ENCODE assay signal across 9 mouse cellular contexts in the genomic region with DNA sequence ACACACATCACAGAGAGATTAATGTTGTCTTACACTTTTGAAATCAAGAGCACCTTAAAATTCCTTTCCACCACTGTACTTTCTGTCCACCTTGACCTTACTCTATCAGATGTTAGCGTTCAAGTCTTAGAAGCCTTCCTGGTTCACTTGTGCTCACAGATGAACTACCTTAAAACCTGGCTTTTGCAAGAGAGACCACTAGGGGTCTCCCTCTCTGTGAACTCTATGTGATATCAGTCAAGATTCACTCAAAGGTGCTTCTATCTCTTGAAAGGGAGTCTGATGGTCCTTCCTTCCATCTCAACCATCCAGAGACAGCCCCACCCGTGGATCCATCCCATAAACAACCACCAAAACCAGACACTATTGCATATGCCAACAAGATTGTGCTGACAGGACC.
DNase-seq lines count a peak whose midpoint lies in the region; ATAC-seq and TF ChIP-seq lines count a peak whose summit lies in the region.
"Had no signal": no experiment of that assay in that cellular context is flagged by ENCODE, and none has a peak within 500 bp of the region (broad histone marks: within the 10 kb centered on the region; RNA-seq: fewer than 3 reads in every experiment).

No protein-coding gene starts in this region.

- peak; percentile 53 to 76; a peak in 3 of 4 replicates for TF ChIP-seq CTCF in CH12.LX (conservative IDR thresholded peaks at IDR 0.05 in 1 of 2, IDR thresholded peaks at IDR 0.05 in 1 of 2; ENCODE audit: low read depth in 2 of 2, low read length in 2 of 2)

- H3K79me2 ChIP-seq in CH12.LX (replicated peaks; ENCODE audit: control insufficient read depth, extremely low read depth, insufficient read depth, poor library complexity, severe bottlenecking), result no peaks in the 10 kb centered on the region

- peak; percentile 8 for DNase-seq in cerebellum, adult 9-10 months
- peak; percentile 21 for DNase-seq in kidney, postnatal 14 days
- no peak for DNase-seq in kidney, adult 11 months
- DNase-seq in CH12.LX (ENCODE audit: extremely low read depth), result peak; percentile 70
- DNase-seq in embryo, embryonic 10.5 days (ENCODE audit: low spot score), result peak; percentile 64
- DNase-seq in right cerebral cortex, postnatal 4 days, result no peak
- DNase-seq in left cerebral cortex, postnatal 25 days (ENCODE audit: low spot score in 2 of 2), result no peak

- intact Hi-C loops in left cerebral cortex, postnatal 25 days (cut with DNase I), result loop anchor here (10.0 kb wide), 1 partner anchor 351 kb away; no protein-coding TSS in a partner anchor

- in situ Hi-C loops in CH12.LX (cut with MboI; ENCODE audit: low pct_ligation_motif_present, low pct_unique_long_range_greater_than_20kb, low sequenced_read_pairs), result no loop called here

- no peaks in the 10 kb centered on the region for H3K27me3 ChIP-seq in CH12.LX (replicated peaks)

- ATAC-seq in cerebellum, adult (ENCODE audit: insufficient number of reproducible peaks, low FRiP score, low TSS enrichment), result no peak; the same call in 1 of the 2 replicates

- H3K4me2 ChIP-seq in CH12.LX (ENCODE audit: insufficient read depth, low read depth, poor library complexity, severe bottlenecking), result no peak overlapping the region; the same call in 1 of the 2 replicates

- H3K36me3 ChIP-seq in CH12.LX (replicated peaks in 1 of 2; ENCODE audit: control insufficient read depth in 1 of 2, insufficient read depth in 1 of 2, low read length in 1 of 2), result no peaks in the 10 kb centered on the region

- no peak for TF ChIP-seq POLR2A in CH12.LX (IDR thresholded peaks at IDR 0.05; ENCODE audit: low read depth, low read length)

- peak; percentile 43 for TF ChIP-seq RAD21 in CH12.LX (IDR thresholded peaks at IDR 0.05; ENCODE audit: low read depth, low read length)

- no peak overlapping the region for H3K9ac ChIP-seq in CH12.LX (ENCODE audit: insufficient read depth, low read depth)

- H3K4me1 ChIP-seq in CH12.LX (ENCODE audit: control insufficient read depth in 1 of 2, insufficient read depth in 2 of 2), result no peaks in the 10 kb centered on the region

- no peak overlapping the region for H3K4me3 ChIP-seq in CH12.LX (replicated peaks in 1 of 3; ENCODE audit: low read depth in 2 of 3, low read length in 2 of 3, poor library complexity in 1 of 3)

- no peak for TF ChIP-seq EP300 in CH12.LX (IDR thresholded peaks at IDR 0.05; ENCODE audit: low read length)

- no peak overlapping the region for H3K27ac ChIP-seq in CH12.LX (ENCODE audit: insufficient read depth, low read depth)
- H3K27ac ChIP-seq: macrophage had no signal

- dilution Hi-C loops in CH12.LX (cut with MboI; ENCODE audit: extremely low pct_ligation_motif_present, extremely low pct_unique_long_range_greater_than_20kb, low sequenced_read_pairs), result no loop called here

- no peaks in the 10 kb centered on the region for H3K9me3 ChIP-seq in CH12.LX (replicated peaks; ENCODE audit: low read length)

TF ChIP-seq in CH12.LX, 34 proteins besides CTCF, POLR2A, EP300 and RAD21:
- TF ChIP-seq SMC3 (IDR thresholded peaks at IDR 0.05; ENCODE audit: low read depth, low read length) (peak; percentile 72), POLR2AphosphoS2 (IDR thresholded peaks at IDR 0.05; ENCODE audit: low read depth, low read length) (no peak)

Comparison
In these comparisons a context has a peak if more than half of its experiments do, and no peak if none do; other contexts are left out.
1. DNase-seq: peak in cerebellum, adult 9-10 months (single experiment), kidney, postnatal 14 days (single experiment), CH12.LX (single experiment) and embryo, embryonic 10.5 days (single experiment); none in kidney, adult 11 months (single experiment), right cerebral cortex, postnatal 4 days (single experiment) and left cerebral cortex, postnatal 25 days (0 of 2).